Mouse (Mus musculus): ENCODE measurements at regions not wholly inside any gene's neighbourhood (a gene's known extent, or its start where the extent isn't known, plus 50 kb on each side); places are given as distances from the start of the nearest gene placed in this dataset.

- 58% methylated on average over 12 of the region's 12 CpGs for WGBS
- Histone ChIP-seq H3K27ac (ENCODE audit: insufficient read depth, low read depth, low read length) (no peak overlapping the region), H3K4me1 (ENCODE audit: control insufficient read depth, insufficient read depth, insufficient read length, low read length) (0 out of 2 replicates have a peak, but pooled peaks cover 2% of the 10 kb centered on the region), H3K36me3 (ENCODE audit: control insufficient read depth, insufficient read depth, low read length) (no peaks in the 10 kb centered on the region), H3K4me3 (ENCODE audit: low read depth, low read length) (no peak overlapping the region), H3K27me3 (ENCODE audit: control insufficient read depth, insufficient read depth, low read length) (no peaks in the 10 kb centered on the region)
- no peak for TF ChIP-seq CTCF (IDR thresholded peaks at IDR 0.05; ENCODE audit: extremely low read depth, insufficient read length, insufficient replicate concordance, low read depth, low read length)
- TF ChIP-seq POLR2A (IDR thresholded peaks at IDR 0.05; ENCODE audit: low read depth, low read length), result no peak
Observed at GRCm38 (mm10) chr9:63851809-63852208, 94.0 kb upstream of the Smad3 start.

GRCm38 (mm10) chr9:63850316-63850693 is 92.5 kb upstream of the Smad3 start:
- no peaks in the 10 kb centered on the region for H3K36me3 ChIP-seq (ENCODE audit: control insufficient read depth, insufficient read depth, low read length)
- no peaks in the 10 kb centered on the region for H3K4me1 ChIP-seq (ENCODE audit: control insufficient read depth, insufficient read depth, insufficient read length, low read length)
- no peak overlapping the region for H3K27ac ChIP-seq (ENCODE audit: insufficient read depth, low read depth, low read length)
- TF ChIP-seq POLR2A (IDR thresholded peaks at IDR 0.05; ENCODE audit: low read depth, low read length) (no peak), CTCF (IDR thresholded peaks at IDR 0.05; ENCODE audit: extremely low read depth, insufficient read length, insufficient replicate concordance, low read depth, low read length) (no peak)
- 47% methylated on average over 2 of the region's 2 CpGs for WGBS
- H3K27me3 ChIP-seq (ENCODE audit: control insufficient read depth, insufficient read depth, low read length), result no peaks in the 10 kb centered on the region
- no peak overlapping the region for H3K4me3 ChIP-seq (ENCODE audit: low read depth, low read length)

DNA sequence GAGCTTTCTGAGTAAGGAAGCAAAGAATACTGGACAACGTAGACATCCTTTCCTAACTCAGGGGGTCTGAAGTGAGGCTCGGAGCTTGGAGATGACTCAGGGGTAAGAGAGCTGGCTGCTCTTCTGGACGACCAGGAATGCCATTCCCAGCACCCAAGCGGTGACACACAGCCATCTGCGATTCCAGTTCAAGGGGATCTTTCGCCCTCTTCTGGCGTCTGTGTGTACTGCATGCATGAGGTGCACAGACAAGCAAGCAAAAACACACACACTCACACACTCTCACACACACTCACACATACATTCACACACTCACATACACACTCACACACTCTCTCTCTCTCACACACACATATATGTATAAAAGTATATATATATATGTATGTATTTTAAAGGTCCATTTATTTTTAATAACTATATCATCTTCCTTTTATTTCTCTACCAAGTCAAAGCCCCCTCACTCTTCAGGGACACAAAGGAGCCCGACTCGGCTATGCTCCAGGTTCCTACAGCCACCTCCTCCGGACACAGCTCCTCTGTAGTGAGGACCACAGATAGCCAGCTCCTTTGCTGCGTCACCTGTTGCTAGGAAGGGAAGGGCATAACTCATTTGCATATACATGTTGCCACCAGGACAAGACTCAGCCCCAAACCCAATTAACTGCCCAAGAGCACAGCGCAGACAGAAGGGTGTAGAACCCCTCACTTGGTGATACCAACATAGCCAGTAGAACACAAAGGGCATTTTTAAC is 91.9 kb upstream of the Smad3 start:
- Histone ChIP-seq H3K27me3 (ENCODE audit: control insufficient read depth, insufficient read depth, low read length) (no peaks in the 10 kb centered on the region), H3K27ac (ENCODE audit: insufficient read depth, low read depth, low read length) (no peak overlapping the region), H3K4me1 (ENCODE audit: control insufficient read depth, insufficient read depth, insufficient read length, low read length) (no peaks in the 10 kb centered on the region), H3K4me3 (ENCODE audit: low read depth, low read length) (no peak overlapping the region), H3K36me3 (ENCODE audit: control insufficient read depth, insufficient read depth, low read length) (no peaks in the 10 kb centered on the region)
- 79% methylated on average over 12 of the region's 12 CpGs for WGBS
- TF ChIP-seq POLR2A (IDR thresholded peaks at IDR 0.05; ENCODE audit: low read depth, low read length) (no peak), CTCF (IDR thresholded peaks at IDR 0.05; ENCODE audit: extremely low read depth, insufficient read length, insufficient replicate concordance, low read depth, low read length) (peak; percentile 41; the same call in 1 of the 2 replicates)

DNA sequence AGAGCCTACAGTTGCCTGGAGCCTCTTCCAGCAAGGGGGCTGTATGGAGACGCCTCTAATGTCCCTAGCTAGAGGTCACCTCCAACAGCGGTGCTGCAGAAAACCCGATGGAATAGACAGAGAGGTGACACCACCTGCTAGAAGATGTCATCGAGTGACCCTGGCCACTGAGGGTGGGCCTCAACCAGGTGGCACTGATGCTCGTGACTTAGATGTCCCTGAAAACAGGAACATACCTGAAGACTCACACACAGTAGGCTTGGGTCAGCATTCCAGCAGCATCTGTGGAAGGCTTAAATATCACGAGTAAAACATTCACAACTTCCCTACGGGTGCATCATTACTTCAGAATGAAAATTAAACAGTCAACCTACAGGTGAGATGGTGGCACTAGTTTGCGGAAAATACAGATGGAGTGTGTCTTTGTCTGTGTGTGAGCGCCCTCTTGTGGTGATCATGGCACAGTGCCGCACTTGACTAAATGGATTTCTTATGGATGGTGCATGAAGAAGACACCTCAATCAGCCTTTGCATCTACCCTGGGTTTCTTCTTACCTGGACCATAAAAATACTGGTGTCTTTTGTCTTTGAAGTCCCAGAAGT is 86.2 kb upstream of the Smad3 start:
- H3K27ac ChIP-seq (ENCODE audit: insufficient read depth, low read depth, low read length), result no peak overlapping the region
- no peaks in the 10 kb centered on the region for H3K27me3 ChIP-seq (ENCODE audit: control insufficient read depth, insufficient read depth, low read length)
- TF ChIP-seq CTCF (IDR thresholded peaks at IDR 0.05; ENCODE audit: extremely low read depth, insufficient read length, insufficient replicate concordance, low read depth, low read length), result peak; percentile 76; the same call in 1 of the 2 replicates
- no peak for TF ChIP-seq POLR2A (IDR thresholded peaks at IDR 0.05; ENCODE audit: low read depth, low read length)
- WGBS, result 30% methylated on average over 10 of the region's 10 CpGs
- H3K4me1 ChIP-seq (ENCODE audit: control insufficient read depth, insufficient read depth, insufficient read length, low read length), result no peaks in the 10 kb centered on the region
- H3K4me3 ChIP-seq (ENCODE audit: low read depth, low read length), result no peak overlapping the region
- H3K36me3 ChIP-seq (ENCODE audit: control insufficient read depth, insufficient read depth, low read length), result no peaks in the 10 kb centered on the region

- Histone ChIP-seq H3K4me3 (ENCODE audit: low read depth, low read length) (no peak overlapping the region), H3K4me1 (ENCODE audit: control insufficient read depth, insufficient read depth, insufficient read length, low read length) (no peaks in the 10 kb centered on the region), H3K36me3 (ENCODE audit: control insufficient read depth, insufficient read depth, low read length) (no peaks in the 10 kb centered on the region), H3K27me3 (ENCODE audit: control insufficient read depth, insufficient read depth, low read length) (no peaks in the 10 kb centered on the region), H3K27ac (ENCODE audit: insufficient read depth, low read depth, low read length) (no peak overlapping the region)
- 54% methylated on average over 2 of the region's 2 CpGs for WGBS
- TF ChIP-seq CTCF (IDR thresholded peaks at IDR 0.05; ENCODE audit: extremely low read depth, insufficient read length, insufficient replicate concordance, low read depth, low read length) (no peak), POLR2A (IDR thresholded peaks at IDR 0.05; ENCODE audit: low read depth, low read length) (no peak)
Observed at GRCm38 (mm10) chr9:63843431-63843830, 85.6 kb upstream of the Smad3 start.

GRCm38 (mm10) chr9:63841102-63841501 is 83.3 kb upstream of the Smad3 start:
- Histone ChIP-seq H3K4me3 (ENCODE audit: low read depth, low read length) (no peak overlapping the region), H3K27ac (ENCODE audit: insufficient read depth, low read depth, low read length) (no peak overlapping the region), H3K27me3 (ENCODE audit: control insufficient read depth, insufficient read depth, low read length) (no peaks in the 10 kb centered on the region), H3K4me1 (ENCODE audit: control insufficient read depth, insufficient read depth, insufficient read length, low read length) (no peaks in the 10 kb centered on the region), H3K36me3 (ENCODE audit: control insufficient read depth, insufficient read depth, low read length) (no peaks in the 10 kb centered on the region)
- 87% methylated on average over 14 of the region's 14 CpGs for WGBS
- TF ChIP-seq POLR2A (IDR thresholded peaks at IDR 0.05; ENCODE audit: low read depth, low read length) (no peak), CTCF (IDR thresholded peaks at IDR 0.05; ENCODE audit: extremely low read depth, insufficient read length, insufficient replicate concordance, low read depth, low read length) (no peak)

DNA sequence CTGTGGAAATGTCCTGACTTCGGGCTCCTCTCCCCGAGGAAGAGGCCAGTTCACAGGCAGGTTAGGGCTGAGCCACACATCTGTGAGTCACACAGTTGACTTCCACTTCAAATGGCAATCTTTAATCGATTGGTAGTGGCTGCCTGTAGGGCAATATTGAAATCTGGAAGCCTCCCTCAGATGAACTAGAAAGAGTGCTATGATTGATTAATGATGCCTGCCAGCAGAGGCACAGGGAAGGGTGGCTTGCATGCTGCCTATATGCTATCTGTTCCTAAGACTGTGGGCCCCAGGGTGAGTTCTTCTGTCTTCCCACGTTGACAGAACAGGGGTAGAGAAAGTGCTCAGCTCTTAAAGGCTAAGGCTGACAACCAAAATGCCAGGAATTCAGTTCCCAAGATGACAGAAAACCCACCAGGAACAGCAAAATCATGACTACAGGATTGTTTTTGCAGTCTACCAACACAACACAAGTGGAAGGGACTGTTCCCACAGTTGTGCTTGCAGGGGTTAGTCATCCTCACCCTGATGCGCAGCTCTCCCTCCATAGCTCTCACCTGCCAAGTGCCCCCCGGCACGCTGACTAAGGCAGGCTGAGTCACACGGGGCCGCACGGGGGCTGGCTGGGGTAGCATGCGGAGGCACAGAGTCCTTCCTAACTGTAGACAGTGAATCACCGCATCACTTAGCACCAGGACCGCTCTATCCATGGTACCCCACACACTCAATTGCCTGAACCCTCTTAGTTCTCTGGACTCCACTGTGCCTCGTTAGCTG is 81.4 kb upstream of the Smad3 start:
- no peaks in the 10 kb centered on the region for H3K36me3 ChIP-seq (ENCODE audit: control insufficient read depth, insufficient read depth, low read length)
- H3K27me3 ChIP-seq (ENCODE audit: control insufficient read depth, insufficient read depth, low read length), result no peaks in the 10 kb centered on the region
- TF ChIP-seq POLR2A (IDR thresholded peaks at IDR 0.05; ENCODE audit: low read depth, low read length) (no peak), CTCF (IDR thresholded peaks at IDR 0.05; ENCODE audit: extremely low read depth, insufficient read length, insufficient replicate concordance, low read depth, low read length) (no peak)
- H3K4me1 ChIP-seq (ENCODE audit: control insufficient read depth, insufficient read depth, insufficient read length, low read length), result no peaks in the 10 kb centered on the region
- H3K27ac ChIP-seq (ENCODE audit: insufficient read depth, low read depth, low read length), result no peak overlapping the region
- H3K4me3 ChIP-seq (ENCODE audit: low read depth, low read length), result no peak overlapping the region
- 88% methylated on average over 14 of the region's 14 CpGs for WGBS
